14 mouse cellular contexts compared by ENCODE assay signal in genomic region chr6:8353461-8353860, GRCm38 (mm10).
DNase-seq lines count a peak whose midpoint lies in the region; ATAC-seq and TF ChIP-seq lines count a peak whose summit lies in the region.
"Had no signal": no experiment of that assay in that cellular context is flagged by ENCODE, and none has a peak within 500 bp of the region (broad histone marks: within the 10 kb centered on the region; RNA-seq: fewer than 3 reads in every experiment).

No protein-coding gene starts in this region.

- peak overlapping the region; percentile 11; the same call in 1 of the 2 replicates for H3K4me2 ChIP-seq in forebrain, embryonic 13.5 days
- no peak overlapping the region for H3K4me2 ChIP-seq in hindbrain, embryonic 13.5 days
- no peak overlapping the region for H3K4me2 ChIP-seq in midbrain, embryonic 16.5 days (ENCODE audit: low read length)
- H3K4me2 ChIP-seq in stomach, postnatal 0 days (replicated peaks; ENCODE audit: low read depth) = no peak overlapping the region
- H3K4me2 ChIP-seq: heart, embryonic 15.5 days; liver, embryonic 12.5 days had no signal

- no peak for TF ChIP-seq CTCF in stomach, postnatal 0 days (IDR thresholded peaks at IDR 0.05; ENCODE audit: low read depth)

- DNase-seq in forebrain, embryonic 10.5 days (ENCODE audit: extremely low spot score, low spot score) = no peak
- DNase-seq in ES-CJ7 (ENCODE audit: low read depth, low spot score) = peak; percentile 32
- DNase-seq in stomach, postnatal 0 days (ENCODE audit: low spot score) = no peak
- no peak for DNase-seq in kidney, postnatal 14 days
- DNase-seq: cerebellum, adult 9-10 months; kidney, postnatal 36 days had no signal

- peak; percentile 80 for ATAC-seq in forebrain, embryonic 13.5 days
- no peak for ATAC-seq in hindbrain, embryonic 13.5 days (ENCODE audit: low FRiP score)
- ATAC-seq in midbrain, embryonic 16.5 days = peak; percentile 54; the same call in 1 of the 2 replicates
- ATAC-seq in activated CD4-positive, CD25-positive, alpha-beta regulatory T cell, adult 4 months = no peak
- ATAC-seq in stomach, postnatal 0 days (ENCODE audit: low FRiP score, low TSS enrichment) = no peak
- ATAC-seq: liver, embryonic 12.5 days; lung, postnatal 0 days had no signal

- TF ChIP-seq EP300 in stomach, postnatal 0 days (optimal IDR thresholded peaks at IDR 0.05) = no peak

- H3K27me3 ChIP-seq in forebrain, embryonic 13.5 days = no peaks in the 10 kb centered on the region
- H3K27me3 ChIP-seq in forebrain, embryonic 10.5 days (ENCODE audit: poor library complexity, severe bottlenecking) = no peaks in the 10 kb centered on the region
- no peaks in the 10 kb centered on the region for H3K27me3 ChIP-seq in hindbrain, embryonic 13.5 days
- no peaks in the 10 kb centered on the region for H3K27me3 ChIP-seq in midbrain, embryonic 16.5 days (ENCODE audit: control insufficient read depth, insufficient read depth, low read depth, low read length)
- H3K27me3 ChIP-seq in stomach, postnatal 0 days (ENCODE audit: control insufficient read depth, insufficient read depth, low read length) = no peaks in the 10 kb centered on the region
- H3K27me3 ChIP-seq: heart, embryonic 15.5 days; liver, embryonic 12.5 days had no signal

- H3K4me3 ChIP-seq in forebrain, embryonic 13.5 days = no peak overlapping the region
- H3K4me3 ChIP-seq in forebrain, embryonic 10.5 days = no peak overlapping the region
- H3K4me3 ChIP-seq in hindbrain, embryonic 13.5 days = no peak overlapping the region
- no peak overlapping the region for H3K4me3 ChIP-seq in midbrain, embryonic 16.5 days (ENCODE audit: low read depth, low read length)
- no peak overlapping the region for H3K4me3 ChIP-seq in stomach, postnatal 0 days (ENCODE audit: low read depth, low read length)
- H3K4me3 ChIP-seq: heart, embryonic 15.5 days; liver, embryonic 12.5 days had no signal

- no peaks in the 10 kb centered on the region for H3K36me3 ChIP-seq in forebrain, embryonic 13.5 days (ENCODE audit: poor library complexity, severe bottlenecking)
- no peaks in the 10 kb centered on the region for H3K36me3 ChIP-seq in forebrain, embryonic 10.5 days (replicated peaks)
- H3K36me3 ChIP-seq in hindbrain, embryonic 13.5 days = no peaks in the 10 kb centered on the region
- H3K36me3 ChIP-seq in midbrain, embryonic 16.5 days (ENCODE audit: control insufficient read depth, insufficient read depth, low read length) = no peaks in the 10 kb centered on the region
- no peaks in the 10 kb centered on the region for H3K36me3 ChIP-seq in stomach, postnatal 0 days (ENCODE audit: control insufficient read depth, insufficient read depth, low read length)
- H3K36me3 ChIP-seq: heart, embryonic 15.5 days; liver, embryonic 12.5 days had no signal

- H3K27ac ChIP-seq in forebrain, embryonic 13.5 days = peak overlapping the region; percentile 17; the same call in 1 of the 2 replicates
- H3K27ac ChIP-seq in forebrain, embryonic 10.5 days = no peak overlapping the region
- 0 out of 2 replicates have a peak overlapping the region, but pooled peaks have one; percentile 40 for H3K27ac ChIP-seq in hindbrain, embryonic 13.5 days
- no peak overlapping the region for H3K27ac ChIP-seq in midbrain, embryonic 16.5 days (ENCODE audit: low read length)
- H3K27ac ChIP-seq in stomach, postnatal 0 days (replicated peaks) = no peak overlapping the region
- H3K27ac ChIP-seq: heart, embryonic 15.5 days; liver, embryonic 12.5 days had no signal

- no peaks in the 10 kb centered on the region for H3K9me3 ChIP-seq in forebrain, embryonic 13.5 days (replicated peaks)
- no peaks in the 10 kb centered on the region for H3K9me3 ChIP-seq in forebrain, embryonic 10.5 days
- no peaks in the 10 kb centered on the region for H3K9me3 ChIP-seq in hindbrain, embryonic 13.5 days
- H3K9me3 ChIP-seq in midbrain, embryonic 16.5 days (replicated peaks; ENCODE audit: control insufficient read depth, low read length, poor library complexity, severe bottlenecking) = no peaks in the 10 kb centered on the region
- no peaks in the 10 kb centered on the region for H3K9me3 ChIP-seq in stomach, postnatal 0 days (ENCODE audit: control insufficient read depth, low read length)
- H3K9me3 ChIP-seq: G1E; heart, embryonic 15.5 days; liver, embryonic 12.5 days had no signal

- H3K9ac ChIP-seq in forebrain, embryonic 13.5 days = no peak overlapping the region
- H3K9ac ChIP-seq in hindbrain, embryonic 13.5 days = no peak overlapping the region
- H3K9ac ChIP-seq in midbrain, embryonic 16.5 days (ENCODE audit: low read depth, low read length) = no peak overlapping the region
- no peak overlapping the region for H3K9ac ChIP-seq in stomach, postnatal 0 days (ENCODE audit: low read length)
- H3K9ac ChIP-seq: heart, embryonic 15.5 days; liver, embryonic 12.5 days had no signal

- 40% methylated on average over 4 of the region's 4 CpGs for WGBS in forebrain, embryonic 13.5 days
- WGBS in forebrain, embryonic 10.5 days = 87% methylated on average over 4 of the region's 4 CpGs
- WGBS in hindbrain, embryonic 13.5 days = 41% methylated on average over 4 of the region's 4 CpGs
- 25% methylated on average over 4 of the region's 4 CpGs for WGBS in midbrain, embryonic 16.5 days
- 59% methylated on average over 4 of the region's 4 CpGs for WGBS in stomach, postnatal 0 days

- H3K4me1 ChIP-seq in forebrain, embryonic 13.5 days = peaks cover 23% of the 10 kb centered on the region
- peaks cover 7% of the 10 kb centered on the region; the same call in 1 of the 2 replicates for H3K4me1 ChIP-seq in forebrain, embryonic 10.5 days
- peaks cover 22% of the 10 kb centered on the region for H3K4me1 ChIP-seq in hindbrain, embryonic 13.5 days (replicated peaks)
- peaks cover 14% of the 10 kb centered on the region for H3K4me1 ChIP-seq in midbrain, embryonic 16.5 days (ENCODE audit: control insufficient read depth, insufficient read depth, low read length)
- H3K4me1 ChIP-seq in stomach, postnatal 0 days (replicated peaks; ENCODE audit: control insufficient read depth, insufficient read depth) = no peaks in the 10 kb centered on the region
- H3K4me1 ChIP-seq: heart, embryonic 15.5 days had no signal

Comparison
In these comparisons a context has a peak if more than half of its experiments do, and no peak if none do; other contexts are left out.
1. H3K27ac ChIP-seq: peak in forebrain, embryonic 13.5 days (single experiment) and hindbrain, embryonic 13.5 days (single experiment); none in forebrain, embryonic 10.5 days (single experiment), midbrain, embryonic 16.5 days (single experiment) and stomach, postnatal 0 days (single experiment).
2. ATAC-seq: peak in forebrain, embryonic 13.5 days (single experiment) and midbrain, embryonic 16.5 days (single experiment); none in hindbrain, embryonic 13.5 days (single experiment), activated CD4-positive, CD25-positive, alpha-beta regulatory T cell, adult 4 months (single experiment) and stomach, postnatal 0 days (single experiment).